Mouse (Mus musculus) cerebellum, adult 2 months (tissue): ENCODE data around the gene H2-Eb1. TPM values are rescaled to one million over a fixed set of nuclear protein-coding genes. Genes with fewer than 3 reads are reported as not detected.

Source experiments
- DNase-seq, 2 experiments: peaks; one replicate each; pipeline ENCODE4 v3.0.0; 2021
- H3K27ac ChIP-seq: fragments of 200-500 bp; 2 replicates; pipeline ENCODE4 v1.5.1; 2012; ENCODE audit warnings: low read length, control low read depth, inconsistent platforms; ENCODE audit not compliant: insufficient read depth
- H3K27me3 ChIP-seq: fragments of 200-500 bp; 2 replicates; pipeline ENCODE4 v1.6.1; 2012; ENCODE audit warnings: inconsistent platforms, mild to moderate bottlenecking, low read length, moderate library complexity; ENCODE audit not compliant: control insufficient read depth, insufficient read depth
- H3K4me1 ChIP-seq: fragments of 200-500 bp; 2 replicates; pipeline ENCODE4 v1.6.1; 2011; ENCODE audit warnings: low read length; ENCODE audit not compliant: control insufficient read depth, insufficient read depth
- H3K4me3 ChIP-seq: fragments of 200-500 bp; replicated peaks from 2 replicates; pipeline ENCODE3; 2011; ENCODE audit warnings: mild to moderate bottlenecking, low read depth, low read length, control low read depth; ENCODE audit not compliant: insufficient read depth
- CTCF ChIP-seq: fragments of 200-500 bp; IDR thresholded peaks from 2 replicates; pipeline ENCODE4 v1.5.1; 2011; ENCODE audit warnings: low read depth, mild to moderate bottlenecking, control low read depth, low read length, moderate library complexity, borderline replicate concordance; ENCODE audit not compliant: insufficient read depth
- POLR2A ChIP-seq: fragments of 200-500 bp; IDR thresholded peaks from 2 replicates; pipeline ENCODE4 v1.6.1; 2011; ENCODE audit warnings: low read length, control low read depth, borderline replicate concordance; ENCODE audit not compliant: insufficient read depth
- WGBS: fragments of 180-500 bp; shearing (Covaris S2); methylation state at CpG from one replicate; pipeline ENCODE4 v1.1.7; 2018; 5-methylcytosine and 5-hydroxymethylcytosine counted together
- polyA plus RNA-seq: library from polyadenylated mRNA; depleted of rRNA; stranded (reverse); fragments of >200 nt; gene quantifications from 2 replicates; pipeline ENCODE4 v1.2.3, GENCODE M21; 2012

The H2-Eb1 gene
- polyA plus RNA-seq, 1 experiment: 3.8 TPM

- WGBS: 89% methylated on average over 1 of the region's 1 CpGs
- TF ChIP-seq CTCF (no peak), POLR2A (no peak)
- Histone ChIP-seq H3K27ac (no peak overlapping the region), H3K4me3 (no peak overlapping the region), H3K4me1 (no peaks in the 10 kb centered on the region), H3K27me3 (no peaks in the 10 kb centered on the region; the same call in 1 of the 2 replicates)
- DNase-seq: no peak
These were observed 25.5 kb downstream of the H2-Eb1 start for GRCm38 (mm10) chr17:34331200-34331599.

DNA sequence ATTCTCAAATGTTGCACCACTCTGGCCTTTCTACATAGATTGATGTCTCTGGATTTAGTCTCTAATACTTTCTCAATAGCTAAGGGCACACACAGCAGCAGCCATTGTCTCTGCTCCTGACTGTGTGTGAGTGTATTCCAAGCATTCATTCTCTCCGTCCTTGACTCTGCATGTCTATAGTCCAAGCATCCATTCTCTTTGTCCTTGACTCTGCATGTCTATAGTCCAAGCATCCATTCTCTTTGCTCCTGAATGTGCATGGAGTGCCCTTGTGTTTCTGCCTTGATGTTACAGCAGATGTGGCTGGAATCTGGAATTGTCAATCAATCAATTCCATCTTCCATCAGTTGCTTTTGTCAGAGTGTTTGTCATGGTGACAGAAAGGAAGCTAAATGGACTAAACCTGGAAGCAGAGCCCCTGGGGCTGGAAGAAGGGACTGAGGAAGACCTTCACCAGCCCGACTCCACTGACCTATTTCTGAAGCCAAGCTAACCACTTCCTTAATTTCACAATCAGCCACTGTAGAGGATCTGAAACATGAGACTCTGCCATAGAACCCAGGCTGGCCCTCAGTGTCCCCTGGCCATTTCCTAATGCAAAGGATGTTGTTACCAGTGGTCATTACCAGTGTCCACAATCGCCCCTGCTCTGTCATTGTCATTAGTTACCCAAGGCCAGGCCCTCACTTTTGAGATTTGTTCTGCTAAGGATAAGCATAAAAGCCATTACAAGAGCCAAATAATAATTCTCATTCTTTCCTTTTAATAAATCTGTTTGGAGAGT lies 35.1 kb downstream of the H2-Eb1 start:
- TF ChIP-seq POLR2A: no peak
- TF ChIP-seq CTCF: no peak
- Histone ChIP-seq H3K27me3 (no peaks in the 10 kb centered on the region), H3K27ac (no peak overlapping the region), H3K4me1 (no peaks in the 10 kb centered on the region), H3K4me3 (no peak overlapping the region)
- 44% methylated on average over 3 of the region's 3 CpGs for WGBS
- no peak for DNase-seq

DNA sequence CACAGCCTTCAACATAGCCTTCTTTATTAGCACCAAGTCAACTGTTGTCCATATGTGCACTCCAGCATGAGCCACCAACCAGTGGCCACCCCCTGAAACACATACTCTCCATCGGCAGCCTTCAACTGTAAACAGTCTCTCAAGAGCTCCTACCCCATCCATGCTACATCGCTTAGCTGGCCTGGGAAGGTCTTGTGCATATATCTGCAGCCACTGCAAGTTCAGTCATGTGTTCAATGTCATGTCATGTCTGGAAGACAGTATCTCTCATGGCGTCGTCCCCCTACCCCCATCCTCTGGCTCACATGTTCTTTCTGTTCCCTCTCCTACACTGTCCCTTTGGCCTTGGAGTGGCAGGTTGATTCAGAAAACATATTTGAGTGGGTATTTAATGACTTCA lies 39.2 kb downstream of the H2-Eb1 start:
- Histone ChIP-seq H3K4me3 (no peak overlapping the region), H3K4me1 (0 out of 2 replicates have a peak, but pooled peaks cover 2% of the 10 kb centered on the region), H3K27ac (no peak overlapping the region), H3K27me3 (no peaks in the 10 kb centered on the region)
- DNase-seq: no peak
- TF ChIP-seq POLR2A (no peak), CTCF (no peak)
- 86% methylated on average over 4 of the region's 4 CpGs for WGBS

DNA sequence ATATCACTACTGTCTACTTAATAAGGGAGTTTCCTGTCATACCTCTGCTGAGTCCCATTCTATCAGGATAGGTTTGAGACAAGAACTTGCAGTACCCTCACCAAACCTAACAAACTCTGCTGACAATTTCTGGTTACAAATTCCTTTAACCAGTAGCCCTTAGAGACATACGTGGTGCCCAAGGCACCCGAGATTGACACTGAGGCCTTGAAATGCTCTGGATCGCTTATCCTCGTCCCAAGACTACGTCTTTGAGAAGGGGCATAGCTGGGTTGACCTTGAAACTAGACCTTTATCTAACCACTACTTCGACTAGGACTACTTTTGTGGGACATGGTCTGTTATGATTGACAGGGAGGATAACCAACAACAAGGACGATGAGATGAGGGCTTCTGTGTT lies 39.8 kb downstream of the H2-Eb1 start:
- DNase-seq: no peak
- 87% methylated on average over 7 of the region's 7 CpGs for WGBS

DNA sequence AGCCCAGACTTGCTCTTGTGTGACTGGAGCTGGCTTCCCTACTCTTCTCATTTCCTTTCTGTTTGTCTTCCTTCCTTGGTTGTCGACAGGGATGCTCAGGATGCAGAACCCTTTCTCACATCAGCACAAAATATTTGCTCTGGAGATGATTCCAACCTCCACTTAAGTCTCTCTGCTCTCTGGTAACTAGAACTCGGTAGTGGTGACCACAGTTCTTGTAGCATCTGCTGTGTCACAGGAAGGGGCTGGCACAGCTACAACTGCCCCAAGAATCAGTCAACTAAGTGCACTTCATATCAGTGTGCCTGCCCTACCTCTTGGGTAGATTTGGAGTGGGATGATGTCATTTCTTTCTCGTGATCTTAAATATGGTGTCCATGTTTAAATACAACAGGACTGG lies 40.4 kb downstream of the H2-Eb1 start:
- Histone ChIP-seq H3K4me3 (no peak overlapping the region), H3K4me1 (0 out of 2 replicates have a peak, but pooled peaks cover 2% of the 10 kb centered on the region), H3K27me3 (no peaks in the 10 kb centered on the region), H3K27ac (no peak overlapping the region)
- no peak for DNase-seq
- 59% methylated on average over 3 of the region's 3 CpGs for WGBS
- TF ChIP-seq POLR2A (no peak), CTCF (no peak)

More for the DNA sequence above, 39.8 kb downstream of the H2-Eb1 start:
- no peak overlapping the region for H3K4me3 ChIP-seq
- no peaks in the 10 kb centered on the region for H3K27me3 ChIP-seq
- no peak overlapping the region for H3K27ac ChIP-seq
- TF ChIP-seq POLR2A (no peak), CTCF (no peak)
- 0 out of 2 replicates have a peak, but pooled peaks cover 2% of the 10 kb centered on the region for H3K4me1 ChIP-seq

DNA sequence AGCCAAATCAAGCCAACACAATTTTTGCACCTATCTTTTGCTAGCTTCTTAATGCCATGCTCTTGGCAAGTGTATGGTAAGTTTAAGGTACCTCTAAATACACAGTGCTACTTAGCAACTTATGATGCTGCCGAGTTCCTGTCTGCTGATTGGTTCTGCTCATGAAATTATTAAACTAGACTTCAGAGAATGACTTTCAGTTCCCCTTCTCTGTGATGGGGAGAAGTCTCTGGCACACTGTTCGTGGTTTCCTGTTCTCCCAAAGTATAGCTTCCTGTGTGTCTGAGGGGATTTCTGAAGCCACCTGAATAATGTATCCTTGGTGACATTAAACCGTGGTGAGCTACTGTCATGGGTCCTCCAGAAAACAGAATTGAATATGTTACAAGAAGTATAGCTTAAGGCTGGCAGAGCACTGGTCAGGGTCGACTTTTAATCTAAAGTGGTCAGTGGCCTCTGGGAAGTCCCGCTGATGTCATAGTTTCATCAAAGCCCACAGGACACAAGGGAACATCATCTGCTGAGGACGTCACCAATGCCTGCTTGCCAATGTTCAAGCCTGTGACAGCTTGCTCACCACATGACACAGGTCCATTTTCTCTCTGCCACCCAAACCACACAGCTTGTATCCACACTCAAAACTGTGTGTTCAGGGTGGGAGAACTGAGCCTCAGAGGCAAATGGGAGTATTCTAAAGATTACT lies 42.1 kb downstream of the H2-Eb1 start:
- 51% methylated on average over 6 of the region's 6 CpGs for WGBS

GRCm38 (mm10) chr17:34349429-34349828 lies 43.8 kb downstream of the H2-Eb1 start:
- H3K4me3 ChIP-seq: no peak overlapping the region
- TF ChIP-seq CTCF: peak; percentile 76; the same call in 1 of the 2 replicates
- no peak for TF ChIP-seq POLR2A

More for the DNA sequence above, 42.1 kb downstream of the H2-Eb1 start:
- Histone ChIP-seq H3K27me3 (no peaks in the 10 kb centered on the region), H3K4me3 (no peak overlapping the region), H3K27ac (no peak overlapping the region), H3K4me1 (0 out of 2 replicates have a peak, but pooled peaks cover 2% of the 10 kb centered on the region)
- TF ChIP-seq CTCF: no peak
- TF ChIP-seq POLR2A: no peak
- no peak for DNase-seq

More at GRCm38 (mm10) chr17:34349429-34349828, 43.8 kb downstream of the H2-Eb1 start:
- DNase-seq: peak; percentile 44 to 57
- Histone ChIP-seq H3K27ac (no peak overlapping the region), H3K4me1 (0 out of 2 replicates have a peak, but pooled peaks cover 2% of the 10 kb centered on the region), H3K27me3 (no peaks in the 10 kb centered on the region)
- WGBS: 2% methylated on average over 4 of the region's 4 CpGs
